Mouse (Mus musculus) forebrain, embryonic 11.5 days (tissue): ENCODE measurements at regions not wholly inside any gene's neighbourhood (a gene's known extent, or its start where the extent isn't known, plus 50 kb on each side); places are given as distances from the start of the nearest gene placed in this dataset.
"Not testable (repeated sequence)": the region's sequence is repeated elsewhere in the genome, so short reads cannot be mapped to it uniquely, and the experiment has no call there.

Source experiments
- ATAC-seq: fragments of 200-750 bp; cut with Nextera tagmentation; replicated peaks from 2 replicates; pipeline ENCODE4 v1.8.0; 2017; ENCODE audit warnings: moderate TSS enrichment; ENCODE audit not compliant: low FRiP score
- DNase-seq: peaks from one replicate; pipeline ENCODE4 v3.0.0-alpha.2; 2017; ENCODE audit warnings: low spot score
- H3K27ac ChIP-seq: fragments of 300-500 bp; sonication (generic); 2 replicates; pipeline ENCODE4 v1.5.1; 2014; ENCODE audit warnings: low read depth, low read length
- H3K27me3 ChIP-seq: fragments of 300-500 bp; sonication (generic); 2 replicates; pipeline ENCODE4 v1.6.1; 2014; ENCODE audit warnings: mild to moderate bottlenecking, low read length, mixed read lengths; ENCODE audit not compliant: control insufficient read depth, insufficient read depth
- H3K36me3 ChIP-seq: fragments of 300-500 bp; sonication (generic); 2 replicates; pipeline ENCODE4 v1.6.1; 2014; ENCODE audit warnings: mild to moderate bottlenecking, low read length, moderate library complexity, mixed read lengths; ENCODE audit not compliant: control insufficient read depth, insufficient read depth
- H3K4me1 ChIP-seq: fragments of 300-500 bp; sonication (generic); replicated peaks from 2 replicates; pipeline ENCODE4 v1.6.1; 2014; ENCODE audit warnings: low read length, mixed read lengths; ENCODE audit not compliant: control insufficient read depth, insufficient read depth
- H3K4me2 ChIP-seq: fragments of 300-500 bp; sonication (generic); 2 replicates; pipeline ENCODE4 v1.6.1; 2014; ENCODE audit warnings: low read depth, mild to moderate bottlenecking, low read length, moderate library complexity, mixed read lengths; ENCODE audit not compliant: severe bottlenecking
- H3K4me3 ChIP-seq: fragments of 300-500 bp; sonication (generic); 2 replicates; pipeline ENCODE4 v1.5.1; 2014; ENCODE audit warnings: low read depth, low read length
- H3K9ac ChIP-seq: fragments of 300-500 bp; sonication (generic); 2 replicates; pipeline ENCODE4 v1.6.1; 2014; ENCODE audit warnings: low read length
- H3K9me3 ChIP-seq: fragments of 300-500 bp; sonication (generic); 2 replicates; pipeline ENCODE4 v1.6.1; 2016; ENCODE audit warnings: low read length, mixed read lengths; ENCODE audit not compliant: control insufficient read depth
- WGBS: fragments of 180-500 bp; shearing (Covaris S2); extraction: QIAGEN DNeasy Blood & Tissue Kit; methylation state at CpG from one replicate; pipeline ENCODE4 v1.1.7; 2014; 5-methylcytosine and 5-hydroxymethylcytosine counted together

DNA sequence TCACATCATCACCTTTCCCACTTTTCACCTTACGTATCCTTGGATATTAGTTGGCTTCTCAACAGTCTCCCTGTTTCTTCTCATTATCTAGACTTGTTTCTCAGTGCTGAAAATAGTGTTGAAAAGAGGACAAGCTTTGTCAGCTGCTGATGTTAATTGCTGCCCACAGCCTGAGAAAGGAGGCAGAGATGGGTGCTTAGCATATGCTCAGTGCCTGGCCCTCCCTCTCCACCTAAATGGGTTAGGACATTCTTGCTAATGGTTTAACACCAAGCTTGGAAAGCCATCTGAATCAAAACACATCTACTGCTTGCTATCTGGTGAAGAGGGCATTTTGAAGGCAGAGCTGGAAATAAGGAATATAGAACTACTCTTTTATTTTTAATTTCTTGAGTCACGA, 298.5 kb upstream of the Meis2 start:
- no peak overlapping the region for H3K4me3 ChIP-seq
- no peaks in the 10 kb centered on the region for H3K9me3 ChIP-seq
- no peaks in the 10 kb centered on the region for H3K27me3 ChIP-seq
- H3K9ac ChIP-seq: no peak overlapping the region
- no peak for DNase-seq
- WGBS: 84% methylated on average over 2 of the region's 2 CpGs
- no peak for ATAC-seq
- no peaks in the 10 kb centered on the region for H3K36me3 ChIP-seq
- H3K27ac ChIP-seq: no peak overlapping the region
- H3K4me1 ChIP-seq: no peaks in the 10 kb centered on the region
- H3K4me2 ChIP-seq: no peak overlapping the region

DNA sequence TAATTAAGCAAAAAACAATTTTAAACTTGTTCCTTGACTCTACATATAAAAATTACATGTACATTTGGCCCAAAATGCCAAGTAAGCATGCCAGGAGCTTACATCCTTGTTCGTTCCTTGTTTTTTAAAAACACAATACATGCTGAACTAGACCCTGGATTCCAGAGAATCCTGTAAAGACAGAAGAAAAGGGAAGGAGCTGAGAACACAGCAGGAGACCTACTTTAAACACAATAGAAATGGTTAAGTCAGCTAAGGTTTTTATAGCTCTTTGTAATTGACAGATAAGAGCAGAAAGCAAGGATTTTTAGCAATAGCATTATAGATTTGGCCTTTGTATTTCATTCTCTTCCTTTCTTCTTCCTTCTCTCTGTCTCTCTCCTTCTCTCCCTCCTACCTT, 292.5 kb upstream of the Meis2 start:
- Histone ChIP-seq H3K27ac (no peak overlapping the region), H3K9me3 (no peaks in the 10 kb centered on the region), H3K9ac (no peak overlapping the region), H3K27me3 (no peaks in the 10 kb centered on the region), H3K4me2 (no peak overlapping the region), H3K4me3 (no peak overlapping the region), H3K4me1 (no peaks in the 10 kb centered on the region), H3K36me3 (no peaks in the 10 kb centered on the region)
- 6% methylated on average over 1 of the region's 1 CpGs for WGBS
- no peak for DNase-seq
- ATAC-seq: no peak

- DNase-seq (no peak), ATAC-seq (no peak)
- no peak overlapping the region for H3K4me2 ChIP-seq
- 84% methylated on average over 1 of the region's 1 CpGs for WGBS
- H3K4me1 ChIP-seq: no peaks in the 10 kb centered on the region
- H3K4me3 ChIP-seq: no peak overlapping the region
- no peak overlapping the region for H3K27ac ChIP-seq
- H3K9ac ChIP-seq: no peak overlapping the region
- H3K9me3 ChIP-seq: no peaks in the 10 kb centered on the region
- no peaks in the 10 kb centered on the region for H3K36me3 ChIP-seq
- H3K27me3 ChIP-seq: no peaks in the 10 kb centered on the region
Measured at GRCm38 (mm10) chr2:116348530-116348914, 282.9 kb upstream of the Meis2 start.

GRCm38 (mm10) chr2:116347827-116348529, 282.3 kb upstream of the Meis2 start:
- Histone ChIP-seq H3K36me3 (no peaks in the 10 kb centered on the region), H3K4me1 (no peaks in the 10 kb centered on the region), H3K27me3 (no peaks in the 10 kb centered on the region), H3K4me2 (no peak overlapping the region), H3K4me3 (no peak overlapping the region), H3K9me3 (no peaks in the 10 kb centered on the region), H3K9ac (no peak overlapping the region), H3K27ac (no peak overlapping the region)
- no peak for DNase-seq
- ATAC-seq: no peak
- 87% methylated on average over 3 of the region's 3 CpGs for WGBS

DNA sequence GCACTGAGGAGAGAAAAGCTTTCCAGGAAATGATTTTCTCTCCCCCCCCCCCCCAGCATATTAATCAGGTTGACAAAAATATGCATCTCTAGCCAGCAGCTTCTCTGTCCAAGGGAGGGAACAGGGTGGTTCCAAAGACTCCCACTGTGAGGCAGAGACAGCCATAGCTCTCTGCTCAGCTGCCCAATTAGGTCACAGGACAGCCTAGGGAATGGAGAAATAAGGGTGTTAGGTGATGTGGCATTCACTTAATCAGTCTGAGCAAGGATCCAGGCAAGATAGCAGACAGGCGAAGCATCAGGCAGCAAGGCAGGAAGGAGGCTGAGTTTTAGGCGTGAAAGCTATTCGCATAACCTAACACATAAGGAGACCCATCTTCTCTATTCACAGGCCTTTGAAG, 266.2 kb upstream of the Meis2 start:
- H3K36me3 ChIP-seq: no peaks in the 10 kb centered on the region
- no peak overlapping the region for H3K9ac ChIP-seq
- no peaks in the 10 kb centered on the region for H3K9me3 ChIP-seq
- no peak overlapping the region for H3K4me3 ChIP-seq
- H3K4me2 ChIP-seq: no peak overlapping the region
- WGBS: 90% methylated on average over 3 of the region's 3 CpGs
- DNase-seq (no peak), ATAC-seq (no peak)
- no peak overlapping the region for H3K27ac ChIP-seq
- H3K4me1 ChIP-seq: no peaks in the 10 kb centered on the region
- no peaks in the 10 kb centered on the region for H3K27me3 ChIP-seq

DNA sequence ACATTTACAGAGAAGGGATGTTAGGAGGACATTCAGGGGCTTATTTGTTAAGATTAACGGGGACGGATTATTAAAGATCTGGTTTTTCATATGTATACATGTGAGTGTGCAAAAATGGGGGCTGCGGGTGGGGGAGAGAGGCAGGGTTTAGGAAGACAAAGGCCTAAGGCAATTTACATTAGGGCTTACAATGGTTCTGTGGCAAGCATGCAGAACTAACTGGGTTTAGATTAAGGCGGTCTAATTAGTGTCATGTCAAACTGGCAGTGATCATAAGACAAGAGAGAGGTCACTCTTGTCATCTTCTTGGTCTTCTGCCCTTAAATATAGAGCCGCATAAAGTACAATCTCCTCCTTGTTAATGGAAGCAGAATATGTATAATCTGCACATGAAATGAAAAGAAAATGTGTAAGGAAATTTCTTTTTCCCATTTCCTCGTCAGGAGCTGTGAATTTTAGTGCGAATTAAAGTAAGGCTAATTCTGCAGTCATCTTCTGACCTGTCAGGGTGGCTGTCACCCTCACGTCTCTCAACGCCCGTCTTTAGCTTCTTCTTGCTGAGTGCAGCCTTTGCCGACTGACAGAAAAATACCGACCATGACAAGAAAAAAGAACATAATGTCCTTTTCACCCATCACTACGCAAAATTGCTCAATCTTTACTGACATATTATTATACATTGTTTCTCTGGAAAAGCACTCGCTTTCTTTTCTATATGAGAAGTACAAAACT, 256.6 kb upstream of the Meis2 start:
- Histone ChIP-seq H3K9me3 (no peaks in the 10 kb centered on the region), H3K4me3 (no peak overlapping the region), H3K27ac (peak overlapping the region; percentile 54), H3K4me1 (peaks cover 7% of the 10 kb centered on the region), H3K4me2 (no peak overlapping the region), H3K27me3 (no peaks in the 10 kb centered on the region), H3K9ac (no peak overlapping the region), H3K36me3 (no peaks in the 10 kb centered on the region)
- 48% methylated on average over 14 of the region's 14 CpGs for WGBS
- ATAC-seq (peak; percentile 65), DNase-seq (no peak)

DNA sequence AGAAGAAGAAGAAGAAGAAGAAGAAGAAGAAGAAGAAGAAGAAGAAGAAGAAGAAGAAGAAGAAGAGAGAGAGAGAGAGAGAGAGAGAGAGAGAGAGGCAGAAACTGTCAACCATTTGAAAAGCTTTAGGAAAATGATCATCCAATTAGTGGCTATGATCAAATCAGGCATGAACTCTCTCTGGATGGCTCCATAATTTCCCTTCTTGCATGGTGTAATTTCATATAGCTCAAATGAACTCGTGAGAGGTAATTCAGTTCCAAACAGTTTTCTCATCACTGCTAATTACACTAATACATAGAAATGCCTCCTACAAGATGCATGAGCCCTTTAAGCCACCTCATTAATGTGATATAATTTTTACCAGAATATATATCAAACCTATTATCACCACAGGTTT, 233.9 kb upstream of the Meis2 start:
- no peak for ATAC-seq
- Histone ChIP-seq H3K4me2 (no peak overlapping the region), H3K9ac (no peak overlapping the region), H3K27ac (no peak overlapping the region), H3K4me1 (no peaks in the 10 kb centered on the region), H3K9me3 (no peaks in the 10 kb centered on the region), H3K4me3 (no peak overlapping the region), H3K36me3 (no peaks in the 10 kb centered on the region), H3K27me3 (no peaks in the 10 kb centered on the region)
- 63% methylated on average over 1 of the region's 1 CpGs for WGBS
- no peak for DNase-seq

DNA sequence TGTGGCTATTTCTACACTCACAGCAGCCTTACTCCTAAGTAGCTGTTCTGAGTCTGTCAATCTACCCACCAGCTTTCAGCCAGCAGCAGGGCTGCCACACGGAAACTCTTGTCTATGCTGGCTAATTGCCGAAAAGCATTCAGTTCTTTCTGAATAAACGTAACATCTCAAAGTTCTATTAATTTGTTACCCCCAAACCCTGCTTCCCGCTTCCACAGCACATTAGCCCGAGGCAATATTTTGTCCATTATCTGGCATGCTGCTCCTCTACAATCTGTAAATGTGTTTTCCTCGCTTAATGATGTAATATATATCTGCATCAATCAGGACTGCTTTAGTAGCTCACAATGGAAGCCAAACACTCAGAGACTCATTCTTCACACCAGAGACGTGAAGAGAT, 224.2 kb upstream of the Meis2 start:
- DNase-seq (no peak), ATAC-seq (no peak)
- H3K4me2 ChIP-seq: no peak overlapping the region
- WGBS: 69% methylated on average over 7 of the region's 7 CpGs
- no peaks in the 10 kb centered on the region for H3K36me3 ChIP-seq
- no peak overlapping the region for H3K9ac ChIP-seq
- H3K27ac ChIP-seq: no peak overlapping the region
- H3K4me1 ChIP-seq: no peaks in the 10 kb centered on the region
- H3K27me3 ChIP-seq: no peaks in the 10 kb centered on the region
- H3K4me3 ChIP-seq: no peak overlapping the region
- no peaks in the 10 kb centered on the region for H3K9me3 ChIP-seq

GRCm38 (mm10) chr2:116243191-116243590, 177.6 kb upstream of the Meis2 start:
- not testable (repeated sequence) for DNase-seq, H3K9ac ChIP-seq, H3K27ac ChIP-seq, H3K9me3 ChIP-seq, H3K4me1 ChIP-seq, H3K4me2 ChIP-seq, H3K4me3 ChIP-seq, ATAC-seq, H3K36me3 ChIP-seq, H3K27me3 ChIP-seq
- WGBS: 53% methylated on average over 3 of the region's 3 CpGs
